Mouse (Mus musculus) adrenal gland, adult 2 months (tissue): Measurements from ENCODE around the gene Timm10. TPM values are rescaled to one million over a fixed set of nuclear protein-coding genes. Genes with fewer than 3 reads are reported as not detected.
"Not testable (repeated sequence)": the region's sequence is repeated elsewhere in the genome, so short reads cannot be mapped to it uniquely, and the experiment has no call there.

Source experiments
- DNase-seq: peaks from one replicate; pipeline ENCODE4 v3.0.0; 2021
- long read RNA-seq: library from polyadenylated mRNA; stranded (forward); transcript quantifications from one replicate; pipeline ENCODE4 v2.0.0, GENCODE M21; 2021
- polyA plus RNA-seq: library from polyadenylated mRNA; depleted of rRNA; stranded (reverse); fragments of >200 nt; gene quantifications from 2 replicates; pipeline ENCODE4 v1.2.3, GENCODE M21; 2012; rRNA removed
- total RNA-seq, 2 experiments: library from RNA; stranded (reverse); gene quantifications; 2 replicates each; pipeline ENCODE4 v1.2.3; 2021

Timm10 gene
- total RNA-seq (10 to 100 TPM; 38.5 to 59.6 TPM), polyA plus RNA-seq (17.0 and 19.2 TPM in 2 replicates)
- long read RNA-seq, transcript Timm10-201 (3 exons, 690 nt) = major isoform, 29 of 31 reads
- long read RNA-seq, partial matches to known transcripts = 1 of 31 reads
- long read RNA-seq, other reads (novel, unspliced or antisense) = 1 of 31 reads

DNA sequence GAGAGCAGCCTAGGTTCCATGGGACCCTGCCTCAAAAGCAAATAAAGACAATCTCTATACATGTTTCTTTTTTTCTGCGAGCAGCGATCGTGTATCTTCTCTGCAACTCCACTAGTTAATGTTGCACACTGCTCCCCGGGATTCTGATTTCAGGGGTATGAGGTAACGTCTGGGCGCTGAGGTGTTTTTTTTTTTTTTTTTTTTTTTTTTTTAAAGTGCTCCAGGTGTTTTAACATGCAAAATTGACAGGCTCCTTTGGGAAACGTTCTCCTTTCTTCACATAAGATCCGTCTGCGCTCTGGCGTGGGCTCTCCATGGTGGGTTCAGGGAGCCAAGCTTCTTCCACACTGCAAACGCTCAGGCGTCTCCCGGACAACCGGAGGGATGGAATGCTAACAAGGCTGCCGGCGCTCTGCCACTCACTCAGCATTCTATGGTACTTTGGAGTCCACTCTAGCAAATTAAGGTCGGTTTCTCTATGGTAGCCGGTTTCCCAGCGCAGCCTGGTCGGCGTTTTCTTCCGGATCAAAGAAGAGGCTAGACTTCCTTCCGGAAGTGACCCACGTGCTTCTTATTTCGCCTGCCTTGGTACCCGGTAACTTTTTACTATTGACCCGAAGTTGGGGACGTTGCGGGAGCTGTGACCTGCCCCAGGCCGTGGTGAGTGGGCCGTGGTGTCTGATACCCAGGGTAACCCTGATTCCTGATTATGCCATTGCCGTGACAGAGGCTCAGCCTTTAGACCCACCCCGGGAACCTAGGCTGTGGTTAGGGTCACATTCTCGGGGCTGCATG lies at the start of gene Timm10:
Timm10 (plus strand) TSS at position 510 of the 795 bp plus-strand sequence.
- peak; percentile 91 for DNase-seq

DNA sequence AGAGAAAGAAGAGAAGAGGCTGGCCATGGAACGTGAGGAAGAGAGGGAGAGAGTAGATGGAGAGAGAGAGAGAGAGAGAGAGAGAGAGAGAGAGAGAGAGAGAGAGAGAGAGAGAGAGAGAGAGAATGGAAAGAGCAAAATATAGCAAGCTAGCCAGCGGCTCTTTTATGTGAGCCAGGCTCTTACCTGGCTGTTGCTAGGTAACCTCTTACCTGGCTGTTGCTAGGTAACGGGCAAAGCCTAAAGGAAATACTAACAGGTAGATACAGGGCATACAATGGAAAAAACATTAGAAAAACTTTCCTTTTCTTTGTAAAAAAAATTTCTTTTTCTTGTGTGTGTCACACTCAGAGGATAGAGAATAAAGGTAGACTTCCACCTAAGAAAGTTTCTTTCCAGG lies 49.1 kb upstream of the Timm10 start:
- no peak for DNase-seq

DNA sequence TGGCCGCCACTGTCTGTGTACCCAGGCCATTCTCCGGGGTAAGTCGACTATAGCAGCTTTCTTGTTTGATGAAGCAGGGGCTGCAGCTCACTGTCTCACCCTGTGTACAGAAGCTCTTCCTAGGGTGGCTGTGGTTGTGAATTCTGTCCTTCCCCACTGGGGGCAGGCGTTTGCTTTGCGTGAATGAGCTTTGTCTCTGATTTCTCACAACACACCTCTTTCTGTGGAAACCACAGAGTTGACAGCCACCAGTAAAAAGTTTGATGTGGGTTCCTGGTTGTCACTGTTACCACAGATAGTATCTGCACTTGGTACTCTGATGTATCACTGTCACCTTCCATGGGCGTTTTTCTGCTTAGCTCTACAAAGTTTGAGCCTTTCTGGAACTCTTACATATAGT lies 47.6 kb upstream of the Timm10 start:
- DNase-seq = no peak

DNA sequence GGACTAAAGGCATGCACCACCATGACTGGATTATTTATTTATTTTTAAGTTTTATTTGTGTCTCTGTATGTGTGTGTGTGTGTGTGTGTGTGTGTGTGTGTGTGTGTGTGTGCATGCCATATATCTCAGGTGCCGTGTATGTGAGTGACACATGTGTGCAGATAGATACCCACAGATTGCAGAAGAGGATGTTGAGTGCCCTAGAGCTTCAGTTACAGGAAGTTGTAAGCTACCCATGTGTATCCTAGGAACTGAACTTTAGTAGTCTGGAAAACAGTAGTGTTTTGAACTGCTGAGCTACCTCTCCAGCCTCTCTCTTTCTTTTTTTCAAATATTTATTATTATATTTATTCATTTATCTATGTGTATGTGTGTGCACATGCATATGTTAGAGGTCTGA lies 43.5 kb upstream of the Timm10 start:
- DNase-seq = no peak

DNA sequence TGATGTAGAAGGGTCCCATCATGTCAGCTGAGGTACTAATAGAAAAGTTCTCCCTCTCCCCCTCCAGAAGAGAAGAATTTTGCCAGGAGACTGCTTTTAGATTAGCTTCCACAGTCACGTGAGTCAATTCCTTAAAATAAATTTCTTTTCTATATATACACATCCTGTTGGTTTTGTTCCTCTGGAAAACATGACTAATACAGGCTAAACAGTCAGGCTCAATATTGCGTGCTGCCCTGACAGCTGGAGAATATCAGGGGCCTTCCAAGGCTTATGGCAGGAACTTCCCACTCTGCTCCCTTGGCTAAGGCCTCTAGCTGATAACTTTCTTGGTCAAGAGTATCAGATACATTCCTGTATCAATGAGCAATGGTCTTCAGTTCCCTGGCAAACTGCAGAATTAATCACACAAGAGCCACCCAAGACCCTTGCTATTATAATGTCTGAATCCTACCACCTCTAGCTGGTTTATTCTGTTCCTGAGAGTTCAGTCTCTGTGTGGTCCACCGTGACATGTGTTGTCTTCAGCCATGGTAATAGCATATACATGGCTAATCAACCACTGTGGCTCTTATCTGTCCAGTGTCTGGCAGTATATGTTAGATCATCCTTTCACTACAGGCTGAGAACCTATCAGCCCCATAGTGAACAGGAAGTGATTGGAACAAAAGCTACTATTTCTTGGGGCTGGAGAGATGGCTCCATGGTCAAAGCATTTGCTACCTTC lies 42.8 kb upstream of the Timm10 start:
- DNase-seq = no peak

DNA sequence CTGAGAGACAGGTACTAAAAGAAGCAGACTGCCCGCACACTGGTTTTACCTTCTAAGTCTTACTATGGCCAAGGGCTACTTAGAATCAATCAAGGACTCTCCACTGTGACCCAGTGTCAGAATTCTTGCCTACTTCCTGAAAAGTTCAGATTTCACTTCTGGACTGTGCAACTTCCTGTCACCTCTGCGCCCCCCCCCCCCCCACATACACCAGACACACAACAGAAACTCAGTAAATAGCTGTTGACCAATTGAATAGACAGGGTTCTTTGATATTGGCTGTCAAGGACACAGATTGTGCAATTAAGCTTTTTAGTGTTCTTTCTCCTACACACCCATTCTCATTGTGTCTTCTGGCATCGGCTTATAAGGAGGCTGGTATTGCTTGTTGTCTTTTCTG lies 38.5 kb upstream of the Timm10 start:
- no peak for DNase-seq

DNA sequence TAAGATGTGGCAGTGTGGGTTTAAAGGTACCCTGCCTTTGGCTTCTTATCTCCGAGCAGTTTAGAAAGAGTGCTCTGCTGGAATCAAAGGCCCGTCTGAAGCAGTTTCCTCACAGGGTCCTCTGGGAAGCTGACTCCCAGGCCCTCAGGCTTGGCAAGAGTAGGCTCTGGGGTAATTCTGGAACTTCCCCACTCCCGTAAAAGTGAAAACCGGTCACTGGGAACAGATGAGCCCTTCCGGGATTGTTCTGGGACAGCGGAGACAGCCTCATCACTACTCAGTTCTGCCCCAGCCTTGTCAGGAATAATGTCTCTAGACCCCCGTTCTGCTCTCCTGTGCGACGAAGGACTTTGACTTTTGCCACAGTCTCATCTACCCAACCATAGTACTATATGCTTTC lies 36.4 kb upstream of the Timm10 start:
- DNase-seq = no peak

DNA sequence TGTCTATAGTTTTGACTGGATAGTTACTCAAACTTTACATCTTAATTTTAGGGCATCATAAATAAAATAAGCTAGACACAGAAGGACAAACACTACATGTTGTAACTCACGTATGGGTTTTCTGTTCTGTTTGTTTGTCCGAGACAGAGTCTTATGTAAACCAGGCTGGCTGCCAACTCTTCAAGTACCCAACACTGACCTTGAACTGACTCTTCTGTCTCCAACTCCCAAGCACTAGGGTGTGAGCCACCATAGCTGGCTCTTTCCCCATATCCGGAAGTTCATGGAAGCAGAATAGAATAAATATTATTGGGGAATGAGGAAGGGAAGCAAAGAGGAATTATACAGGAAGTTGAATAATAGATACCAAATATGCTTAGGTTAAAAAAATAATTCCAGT lies 34.3 kb upstream of the Timm10 start:
- no peak for DNase-seq

DNA sequence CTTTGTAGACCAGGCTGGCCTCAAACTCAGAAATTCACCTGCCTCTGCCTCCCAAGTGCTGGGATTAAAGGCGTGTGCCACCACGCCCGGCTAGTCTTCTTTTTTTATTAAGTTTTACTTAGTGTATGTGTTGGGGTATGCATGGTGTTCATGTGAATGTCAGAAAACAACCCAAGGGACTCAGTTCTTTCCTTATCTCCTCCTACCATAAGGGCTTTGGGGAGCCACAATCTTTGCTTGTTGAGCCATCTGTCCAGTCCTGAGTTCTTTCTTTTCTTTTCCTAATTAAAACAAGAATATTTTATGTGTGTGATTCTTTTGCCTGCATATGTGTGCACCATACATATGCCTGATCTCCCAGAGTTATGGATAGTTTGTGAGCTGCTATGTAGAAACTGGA lies 33.6 kb upstream of the Timm10 start:
- no peak for DNase-seq

DNA sequence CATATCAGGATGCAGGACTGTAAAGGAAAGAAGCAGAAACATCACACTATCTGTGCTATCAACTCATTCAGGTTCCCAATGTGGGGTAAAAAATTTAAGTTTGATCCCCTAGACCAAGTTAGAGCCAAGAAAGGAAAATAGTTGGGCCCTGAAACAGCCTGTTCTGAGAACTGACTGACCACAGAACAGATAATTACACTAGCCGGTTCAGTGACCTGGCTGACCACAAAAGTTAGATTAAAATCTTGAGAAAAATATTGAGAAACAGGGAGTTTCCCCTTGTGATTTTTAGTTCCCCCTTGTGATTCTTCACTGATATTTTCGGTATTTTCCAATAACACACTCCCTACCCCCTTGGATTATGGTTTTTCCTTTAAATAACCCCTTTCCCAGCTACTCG lies 32.9 kb upstream of the Timm10 start:
- no peak for DNase-seq

DNA sequence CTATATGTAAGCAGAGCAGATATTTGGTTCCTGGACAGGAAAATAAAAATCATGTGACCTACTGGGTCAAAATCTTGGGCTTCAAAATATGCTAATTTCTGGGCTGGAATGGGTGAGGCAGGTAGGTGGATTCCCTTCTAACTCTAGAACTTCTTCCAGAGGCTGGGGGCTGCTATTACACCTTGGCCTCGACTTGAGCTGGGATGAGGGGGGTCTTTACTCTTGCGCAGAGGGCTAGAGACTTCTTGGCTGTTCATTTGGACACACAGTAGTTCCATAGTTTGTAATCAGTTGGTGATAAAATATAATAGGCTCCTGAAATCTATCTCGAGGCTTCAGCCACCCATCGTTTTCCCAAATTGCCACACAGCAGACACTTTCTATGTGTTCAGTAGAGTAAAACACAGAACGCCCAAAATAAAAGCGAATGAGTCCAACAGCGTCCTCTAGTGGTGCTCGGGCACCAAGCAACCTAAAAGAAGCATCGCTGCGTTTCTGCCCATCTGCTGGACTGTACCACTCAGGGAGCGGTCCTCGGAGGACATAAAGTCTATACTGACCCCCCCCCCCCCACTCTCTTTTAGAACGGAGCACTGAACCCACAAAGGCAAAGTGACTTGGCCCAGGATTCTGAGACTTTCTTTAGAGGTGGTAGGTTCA lies 28.8 kb upstream of the Timm10 start:
- DNase-seq = peak; percentile 79

DNA sequence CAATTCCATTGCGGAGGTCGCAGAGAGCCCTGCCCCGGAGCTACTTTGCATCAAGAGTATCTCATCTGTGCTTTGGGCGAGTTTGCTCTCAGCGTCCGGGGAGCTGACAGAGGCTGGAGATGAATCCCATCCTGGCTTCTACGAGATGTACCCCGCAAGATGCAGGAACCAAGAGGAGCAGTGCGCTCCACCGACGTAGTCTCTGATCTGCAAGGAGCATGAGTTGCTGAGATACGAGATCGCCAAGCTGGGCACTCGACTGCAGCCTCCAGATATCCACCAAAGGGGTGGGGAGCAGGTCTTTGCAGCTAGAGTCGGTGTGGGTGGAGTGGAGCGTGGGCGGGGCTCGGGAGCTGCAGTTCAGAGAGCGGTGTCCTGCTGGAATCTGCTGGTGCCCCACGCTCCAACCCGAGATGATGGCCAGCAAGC lies 28.3 kb upstream of the Timm10 start, which contains the start of gene Ube2l6:
Ube2l6 (plus strand) TSS at position 336 of the 429 bp plus-strand sequence.
- peak; percentile 86 for DNase-seq

DNA sequence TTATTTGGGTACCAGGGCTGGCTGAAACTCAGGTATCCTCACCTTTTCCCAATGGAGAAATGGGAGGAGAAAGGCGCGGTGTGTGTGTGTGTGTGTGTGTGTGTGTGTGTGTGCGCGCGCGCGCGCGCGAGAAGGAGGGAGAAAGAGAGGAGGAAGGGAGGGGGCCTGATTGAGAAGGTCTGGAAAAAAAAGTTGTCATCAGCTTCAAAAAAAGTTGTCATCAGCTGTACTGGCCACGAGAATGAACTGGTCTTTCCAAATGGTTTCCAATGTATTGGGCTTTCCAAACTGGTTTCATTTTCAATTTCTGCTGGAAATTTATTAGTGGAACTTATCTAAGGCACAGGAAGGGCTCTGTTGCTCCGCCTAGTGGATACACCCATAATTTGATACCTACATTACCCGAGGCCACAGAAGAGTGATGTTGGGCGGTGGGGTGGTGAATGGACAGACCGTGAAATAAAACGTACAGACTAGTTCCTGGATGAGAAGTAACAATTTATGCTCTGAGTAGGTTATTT lies 27.7 kb upstream of the Timm10 start:
- DNase-seq = peak; percentile 77

DNA sequence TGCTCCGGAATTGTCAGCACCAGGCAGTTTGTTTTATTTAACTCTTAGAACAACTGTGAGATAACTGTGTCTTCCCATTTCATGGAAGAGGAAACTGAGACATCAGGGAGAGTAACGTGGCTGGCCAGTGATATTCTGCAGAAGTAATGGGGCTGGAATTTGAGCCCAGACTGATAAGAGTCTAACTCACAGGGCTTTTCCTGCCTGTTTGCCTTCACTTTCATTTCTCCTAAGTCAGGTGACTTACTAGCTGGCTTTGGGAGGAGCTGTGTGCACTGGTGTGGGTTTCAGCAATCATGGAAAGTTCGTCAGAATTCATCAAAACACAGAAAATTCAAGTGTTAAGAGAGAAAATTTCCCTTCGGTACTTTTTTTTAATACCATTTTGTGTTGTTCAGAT lies 26.5 kb upstream of the Timm10 start:
- DNase-seq = no peak

DNA sequence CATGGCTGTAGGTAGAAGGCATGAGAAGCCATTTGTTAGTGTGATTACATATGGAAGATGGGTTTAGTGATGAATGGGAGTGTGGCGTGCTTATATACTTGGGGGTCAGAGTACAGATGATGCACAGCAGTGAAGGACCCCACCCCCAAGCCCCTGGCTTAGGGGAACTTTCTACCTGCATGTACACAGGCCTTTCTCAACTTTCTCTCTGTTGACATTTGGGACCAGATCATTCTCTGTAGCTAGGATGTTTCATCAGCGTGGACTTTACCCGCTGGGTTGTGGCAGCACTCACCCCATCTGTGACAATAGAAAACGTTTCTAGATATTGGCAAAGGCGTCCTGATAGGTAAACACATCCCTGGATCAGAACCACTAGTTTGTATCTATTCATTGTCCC lies 25.6 kb upstream of the Timm10 start:
- DNase-seq = not testable (repeated sequence)

DNA sequence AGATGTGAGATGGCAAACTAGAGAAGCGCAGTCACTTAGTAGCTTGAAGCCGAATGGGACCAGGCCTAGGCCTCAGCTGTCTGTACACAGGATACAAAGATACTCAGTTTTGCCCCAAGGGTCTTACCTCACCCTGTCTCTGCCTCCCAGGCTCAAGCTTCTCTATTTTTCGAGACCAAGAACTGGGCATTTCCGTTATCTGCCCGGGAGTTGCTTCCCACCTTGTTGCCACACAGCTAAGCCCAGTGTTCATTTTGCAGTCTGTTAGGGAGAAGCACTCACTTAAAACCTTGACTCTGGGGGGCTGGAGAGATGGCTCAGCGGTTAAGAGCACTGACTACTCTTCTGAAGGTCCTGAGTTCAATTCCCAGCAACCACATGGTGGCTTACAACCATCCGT lies 22.8 kb upstream of the Timm10 start:
- DNase-seq = no peak

DNA sequence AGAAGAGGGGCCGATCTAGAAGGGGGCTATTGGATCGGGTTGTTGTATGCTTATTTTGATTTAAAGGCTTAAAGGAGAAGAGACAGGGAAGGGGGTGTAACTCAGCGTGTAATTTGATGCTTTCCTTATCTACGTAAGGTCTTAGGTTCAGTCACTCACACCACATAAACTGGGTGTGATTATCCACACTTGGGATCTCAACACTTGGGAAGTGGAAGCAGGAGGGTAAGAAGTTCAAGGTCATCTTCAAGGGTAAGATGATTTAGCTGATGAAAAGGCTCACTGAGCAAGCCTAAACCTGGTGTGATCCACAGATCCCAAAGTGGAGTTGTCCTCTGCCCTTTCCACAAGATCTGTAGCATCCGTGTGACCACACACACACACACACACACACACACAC lies 20.3 kb upstream of the Timm10 start:
- no peak for DNase-seq

DNA sequence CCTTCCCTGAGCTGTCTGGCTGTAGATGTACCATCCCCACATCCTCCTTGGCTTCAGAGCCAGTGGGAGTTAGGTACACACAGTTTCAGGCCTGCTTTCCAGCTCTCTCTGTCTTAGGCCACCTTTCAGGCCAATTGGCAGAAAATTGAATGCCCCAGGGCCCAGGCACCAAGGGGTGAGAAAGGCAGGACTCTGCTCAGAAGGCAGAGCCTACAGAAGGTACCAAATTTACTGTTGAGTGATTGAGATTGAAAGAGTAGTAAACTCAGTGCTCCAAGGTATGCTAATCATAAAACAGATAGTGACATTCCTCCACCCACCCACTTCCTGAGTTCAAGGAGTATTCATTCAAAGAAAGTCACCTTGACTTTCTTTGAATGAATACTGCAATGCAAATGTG lies 17.5 kb upstream of the Timm10 start:
- DNase-seq = no peak

DNA sequence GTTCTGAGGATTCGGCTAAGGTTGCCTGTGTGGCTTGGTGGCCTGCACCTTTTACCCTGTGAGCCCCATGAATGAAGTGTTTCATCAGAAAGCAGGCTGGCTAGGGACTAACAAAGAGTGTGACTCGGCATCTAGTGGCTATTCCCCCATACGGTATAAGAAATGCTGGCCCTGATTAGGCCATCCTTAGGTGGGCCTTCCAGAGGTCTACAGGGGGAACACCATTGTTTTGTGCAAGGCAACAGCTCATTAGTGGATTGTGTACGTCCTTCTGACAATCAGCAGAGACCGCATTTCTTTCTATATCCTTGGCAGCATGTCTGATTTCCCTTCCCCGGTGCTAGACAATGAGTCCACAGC lies 16.3 kb upstream of the Timm10 start:
- DNase-seq = no peak

DNA sequence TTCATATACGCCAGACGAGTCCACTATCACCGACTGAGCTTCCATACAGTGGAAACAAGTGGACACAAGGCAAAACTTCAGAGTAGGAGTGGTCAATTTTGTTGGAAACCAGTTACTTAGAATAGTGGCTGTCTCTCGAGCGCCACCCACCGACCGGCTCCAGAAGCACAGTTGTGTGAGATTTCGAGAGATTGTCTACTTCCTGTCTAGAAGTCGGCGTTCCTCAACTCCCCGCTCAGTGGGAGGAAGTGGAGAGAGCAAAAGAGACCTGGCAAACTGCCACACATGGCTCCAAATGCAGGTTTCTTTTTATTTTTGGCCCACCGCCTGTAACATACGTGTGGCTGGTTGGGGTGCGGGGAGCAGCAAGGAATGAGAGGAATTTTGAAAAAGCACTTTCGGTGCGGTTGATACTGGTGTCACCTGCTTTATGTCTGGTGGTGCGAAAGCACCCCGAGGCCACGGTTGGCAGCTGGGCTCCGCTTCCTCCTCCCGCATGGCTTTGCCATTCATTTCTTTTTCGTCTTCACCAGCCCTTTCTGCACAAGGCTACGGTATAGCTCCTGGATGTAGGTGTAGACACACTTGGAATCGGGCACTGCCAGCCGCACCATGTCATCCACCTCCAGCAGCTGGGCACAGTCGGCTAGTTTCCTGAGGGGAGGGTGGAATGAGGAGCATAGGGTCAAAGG lies 15.8 kb upstream of the Timm10 start:
- peak; percentile 83 for DNase-seq

DNA sequence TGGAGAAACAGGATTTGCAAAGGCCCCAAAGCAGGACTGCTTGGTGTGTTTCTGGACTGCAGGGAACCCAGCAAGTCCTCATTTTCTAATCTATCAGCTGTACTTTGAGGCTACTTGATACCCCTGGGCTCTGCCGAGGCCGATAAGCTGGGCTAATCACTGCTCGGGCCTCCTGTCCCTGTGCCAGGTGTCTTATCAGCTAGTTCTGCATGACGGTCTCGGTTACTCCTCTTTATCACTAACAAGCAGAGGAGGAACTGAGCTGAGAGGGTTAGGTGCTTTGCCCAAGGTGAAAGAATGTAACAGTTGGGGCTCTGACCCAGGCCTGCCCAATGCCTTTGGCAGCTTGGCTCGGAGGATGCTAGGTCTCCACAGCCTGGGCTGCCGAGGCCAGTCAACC lies 14.9 kb upstream of the Timm10 start:
- no peak for DNase-seq

DNA sequence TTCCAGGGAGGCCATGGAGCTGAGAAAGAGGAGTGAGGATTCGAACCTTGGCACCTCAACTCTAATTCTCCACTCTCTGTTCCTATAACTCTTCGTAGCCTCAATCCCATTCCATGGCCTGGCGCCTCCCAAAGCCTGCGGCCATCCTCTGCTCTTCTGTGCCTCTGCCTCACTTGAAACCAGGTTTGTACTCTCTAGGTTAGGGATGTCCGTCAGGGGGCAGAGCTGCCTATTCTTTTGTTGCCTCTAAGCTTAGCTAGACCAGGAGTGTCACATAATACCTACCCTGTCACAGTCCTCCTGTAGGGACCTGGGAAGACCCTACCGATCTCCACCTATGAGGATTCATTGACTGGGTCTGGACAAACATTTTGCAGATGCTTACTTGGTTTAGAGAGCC lies 14.1 kb upstream of the Timm10 start:
- no peak for DNase-seq
